In the genomic region with DNA sequence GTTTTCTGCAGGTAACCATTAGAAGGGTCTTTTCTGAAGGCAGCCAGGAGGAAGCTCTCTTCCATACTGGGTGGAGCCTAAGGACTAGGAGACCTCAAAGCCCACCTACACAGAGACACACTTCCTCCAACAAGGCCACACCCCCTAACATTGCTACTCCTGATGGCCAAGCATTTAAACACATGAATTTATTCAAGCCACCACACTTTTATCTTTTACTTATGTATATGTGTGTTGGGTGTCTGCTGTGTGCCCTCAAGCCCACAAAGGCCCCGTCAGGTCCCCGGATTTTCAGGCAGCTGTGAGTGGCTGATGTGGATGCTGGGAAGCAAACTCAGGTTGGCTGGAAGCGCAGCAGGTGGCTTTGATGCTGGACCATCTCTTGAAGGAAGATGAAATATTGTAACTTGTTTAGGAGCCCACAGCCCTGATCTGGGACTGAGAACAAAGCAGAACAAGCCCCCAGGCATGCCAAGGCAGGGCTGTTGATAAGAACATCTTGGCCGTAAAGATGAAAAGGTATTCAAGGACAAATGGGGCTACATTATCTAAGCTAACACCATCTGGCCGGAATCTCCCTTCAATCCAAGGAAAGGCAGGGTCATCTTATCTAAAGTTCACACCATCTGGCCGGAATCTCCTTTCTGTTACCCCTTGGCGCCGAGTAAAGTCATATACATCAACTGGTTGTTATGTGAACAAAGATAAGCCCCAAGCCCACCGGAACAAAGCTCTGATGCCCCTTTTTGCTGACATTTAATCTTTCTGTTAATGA, we compare ENCODE assay signal across 8 mouse cellular contexts. TPM values are rescaled to one million over a fixed set of nuclear protein-coding genes. Genes with fewer than 3 reads are reported as not detected.
A peak's percentile ranks its signal among the peaks of the same experiment; 100 is the strongest.
DNase-seq lines count a peak whose midpoint lies in the region; ATAC-seq and TF ChIP-seq lines count a peak whose summit lies in the region.
"Not testable (repeated sequence)": the region's sequence is repeated elsewhere in the genome, so short reads cannot be mapped to it uniquely, and the experiment has no call there.
"Had no signal": no experiment of that assay in that cellular context is flagged by ENCODE, and none has a peak within 500 bp of the region (broad histone marks: within the 10 kb centered on the region; RNA-seq: fewer than 3 reads in every experiment).

No protein-coding gene starts in this region.

- H3K9me3 ChIP-seq in G1E (replicated peaks): peaks cover 10% of the 10 kb centered on the region
- not testable (repeated sequence) for H3K9me3 ChIP-seq in MEL (replicated peaks; ENCODE audit: insufficient read depth, low read length)

- H3K4me1 ChIP-seq in G1E (ENCODE audit: insufficient read depth, low read depth, low read length) (peaks cover 74% of the 10 kb centered on the region), MEL (ENCODE audit: control insufficient read depth in 1 of 2, insufficient read depth in 2 of 2, low read length in 2 of 2) (peaks cover 10 to 29% of the 10 kb centered on the region in 2 experiments)
- not testable (repeated sequence) for H3K4me1 ChIP-seq in testis, adult 2 months (ENCODE audit: control insufficient read depth, insufficient read depth, low read length)

- ATAC-seq in G1E (ENCODE audit: extremely low read depth, insufficient number of reproducible peaks, low FRiP score, poor library complexity, severe bottlenecking): not testable (repeated sequence)

- not testable (repeated sequence) for TF ChIP-seq CTCF in G1E (IDR thresholded peaks at IDR 0.05; ENCODE audit: low read depth, low read length); MEL (IDR thresholded peaks at IDR 0.05 in 2 of 3, conservative IDR thresholded peaks at IDR 0.05 in 1 of 3; ENCODE audit: control insufficient read depth in 1 of 3, insufficient read depth in 1 of 3, low read depth in 2 of 3, low read length in 3 of 3, poor library complexity in 1 of 3, severe bottlenecking in 1 of 3); testis, adult 2 months (IDR thresholded peaks at IDR 0.05; ENCODE audit: control insufficient read depth, insufficient read depth, insufficient replicate concordance, low read depth, low read length)

- peak overlapping the region; percentile 94 for H3K9ac ChIP-seq in MEL (ENCODE audit: control insufficient read depth, low read depth, low read length, poor library complexity, severe bottlenecking)

- H3K4me3 ChIP-seq in G1E (ENCODE audit: low read depth, low read length): peak overlapping the region; percentile 53; the same call in 1 of the 2 replicates
- peak overlapping the region; percentile 62 to 79 for H3K4me3 ChIP-seq in MEL (ENCODE audit: control insufficient read depth in 1 of 2, insufficient read depth in 1 of 2, low read depth in 2 of 2, low read length in 2 of 2)
- peak overlapping the region; percentile 27 for H3K4me3 ChIP-seq in testis, adult 2 months (ENCODE audit: control insufficient read depth, low read depth, low read length)

- H3K27ac ChIP-seq in MEL (ENCODE audit: control insufficient read depth, low read depth, low read length): peak overlapping the region; percentile 89
- H3K27ac ChIP-seq in testis, adult 2 months (ENCODE audit: control insufficient read depth, insufficient read depth, low read depth, low read length): not testable (repeated sequence)

- TF ChIP-seq EP300 in MEL (IDR thresholded peaks at IDR 0.05; ENCODE audit: low read depth in 1 of 2, low read length in 2 of 2): peak; percentile 32 to 59; a peak in 3 of 4 replicates

- not testable (repeated sequence) for H3K27me3 ChIP-seq in G1E (ENCODE audit: insufficient read depth, low read length); MEL (ENCODE audit: control insufficient read depth in 1 of 2, insufficient read depth in 2 of 2, low read length in 2 of 2); testis, adult 2 months (ENCODE audit: control insufficient read depth, insufficient read depth, low read length)

- H3K36me3 ChIP-seq in G1E (replicated peaks); testis, adult 2 months (ENCODE audit: control insufficient read depth, insufficient read depth, low read length): not testable (repeated sequence)
- H3K36me3 ChIP-seq in MEL (ENCODE audit: control insufficient read depth in 1 of 2, insufficient read depth in 2 of 2, low read length in 2 of 2): peaks cover 0 to 27% of the 10 kb centered on the region in 2 experiments; a peak in 2 of 4 replicates

- not testable (repeated sequence) for H3K79me2 ChIP-seq in MEL (ENCODE audit: control insufficient read depth, insufficient read depth, low read length, poor library complexity)

- DNase-seq in G1E (ENCODE audit: low spot score): not testable (repeated sequence)
- peak; percentile 86 for DNase-seq in MEL (ENCODE audit: low read depth, low spot score)
- peak; percentile 70 for DNase-seq in MEL-GATA-1-ER (ENCODE audit: extremely low read depth, low read depth)

- not testable (repeated sequence) for TF ChIP-seq RAD21 in MEL (IDR thresholded peaks at IDR 0.05; ENCODE audit: low read depth, low read length)

- peak in 1 of 2 experiments; percentile 49; a peak in 2 of 4 replicates for TF ChIP-seq POLR2A in MEL (IDR thresholded peaks at IDR 0.05; ENCODE audit: control insufficient read depth in 1 of 2, insufficient read depth in 1 of 2, low read depth in 1 of 2, low read length in 2 of 2, poor library complexity in 1 of 2)
- not testable (repeated sequence) for TF ChIP-seq POLR2A in testis, adult 2 months (IDR thresholded peaks at IDR 0.05; ENCODE audit: control insufficient read depth, low read depth, low read length)

TF ChIP-seq in MEL, 35 proteins besides CTCF, POLR2A, EP300 and RAD21:
- TF ChIP-seq TAL1 (IDR thresholded peaks at IDR 0.05; ENCODE audit: low read length) (peak; percentile 49), UBTF (IDR thresholded peaks at IDR 0.05; ENCODE audit: borderline replicate concordance, insufficient read depth, low read depth, low read length) (0 out of 2 replicates have a peak, but pooled peaks have one; percentile 10), ZMIZ1 (IDR thresholded peaks at IDR 0.05; ENCODE audit: low read depth, low read length) (peak; percentile 58; the same call in 1 of the 2 replicates), CHD1 (IDR thresholded peaks at IDR 0.05; ENCODE audit: low read depth, low read length) (peak; percentile 36), GATA1 (IDR thresholded peaks at IDR 0.05; ENCODE audit: low read depth, low read length) (peak; percentile 61), SIN3A (IDR thresholded peaks at IDR 0.05; ENCODE audit: low read length) (peak; percentile 50), TCF12 (IDR thresholded peaks at IDR 0.05; ENCODE audit: low read depth, low read length) (peak; percentile 72), HCFC1 (IDR thresholded peaks at IDR 0.05; ENCODE audit: low read depth, low read length) (peak; percentile 34; the same call in 1 of the 2 replicates), NELFE (IDR thresholded peaks at IDR 0.05; ENCODE audit: low read depth, low read length) (peak; percentile 36), ETS1 (IDR thresholded peaks at IDR 0.05; ENCODE audit: low read depth, low read length) (peak; percentile 63; the same call in 1 of the 2 replicates)

RNA-seq across cellular contexts. Expression of gene Parp16, which starts 12.1 kb away (rescaled TPM):
- total RNA-seq in G1E (2014; fragmentation: Nextera tagmentation) (14.8 and 19.5 TPM in 2 replicates), G1E (2017) (7.7 and 7.8 TPM in 2 replicates), MEL (2012; rRNA removed) (1.3 and 1.4 TPM in 2 replicates)
- polyA plus RNA-seq in G1E (2012) (15.9 and 19.4 TPM in 2 replicates), MEL (2012; ENCODE audit: insufficient read depth in 1 of 2, insufficient read length in 2 of 2, low read depth in 1 of 2, low replicate concordance in 2 of 2, missing spikeins in 1 of 2) (1 to 10 TPM in 1 of 2 experiments, not detected in 1; 5.1 TPM)
- polyA plus RNA-seq in testis, adult 2 months (2012; rRNA removed): 2.2 and 2.3 TPM in 2 replicates

RNA-seq across cellular contexts. Expression of gene Cilp, which starts 57.8 kb away (rescaled TPM):
- total RNA-seq in G1E (2014; fragmentation: Nextera tagmentation) (not detected in 2 replicates), G1E (2017) (under 0.01 TPM in 1 of 2 replicates, not detected in the other), MEL (2012; rRNA removed) (not detected in 2 replicates)
- polyA plus RNA-seq in G1E (2012) (not detected in 2 replicates), MEL (2012; ENCODE audit: insufficient read depth in 1 of 2, insufficient read length in 2 of 2, low read depth in 1 of 2, low replicate concordance in 2 of 2, missing spikeins in 1 of 2) (under 1 TPM in 1 of 2 experiments, not detected in 1; 0.01 TPM)
- polyA plus RNA-seq in testis, adult 2 months (2012; rRNA removed): 0.26 and 0.33 TPM in 2 replicates
- total RNA-seq: CH12.LX had no signal
- polyA plus RNA-seq: activated CD4-positive, CD25-positive, alpha-beta regulatory T cell, adult 4 months; CD4-positive, CD25-positive, alpha-beta regulatory T cell, adult 4 months; Patski had no signal
